In the genomic region with DNA sequence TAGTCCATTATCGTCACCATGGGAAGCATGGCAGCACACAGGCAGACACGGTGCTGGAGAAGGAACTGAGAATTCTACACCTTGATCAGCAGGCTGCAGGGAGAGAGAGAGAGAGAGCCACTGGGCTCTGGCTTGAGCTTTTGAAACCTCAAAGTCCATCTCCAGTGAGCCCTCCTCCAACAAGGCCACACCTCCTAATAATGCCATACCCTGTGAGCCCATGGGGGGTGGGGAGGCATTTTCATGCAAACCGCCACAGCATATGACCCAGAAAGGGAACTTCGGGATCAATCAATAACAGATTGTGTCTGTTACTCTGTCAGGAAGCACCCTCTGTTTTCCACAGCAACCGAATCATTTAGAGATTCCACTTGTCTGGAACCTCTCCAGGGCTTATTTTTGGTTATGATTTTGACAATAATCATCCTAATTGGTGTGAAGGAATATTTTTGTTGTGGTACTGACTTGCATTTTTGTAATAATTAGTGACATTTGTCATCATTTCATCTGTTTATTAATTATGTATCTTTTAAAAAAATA, we compare ENCODE assay signal across 17 mouse cellular contexts.
DNase-seq lines count a peak whose midpoint lies in the region; ATAC-seq and TF ChIP-seq lines count a peak whose summit lies in the region.
"Had no signal": no experiment of that assay in that cellular context is flagged by ENCODE, and none has a peak within 500 bp of the region (broad histone marks: within the 10 kb centered on the region; RNA-seq: fewer than 3 reads in every experiment).

No protein-coding gene starts in this region.

- no peaks in the 10 kb centered on the region for H3K9me3 ChIP-seq in intestine, embryonic 16.5 days (ENCODE audit: control insufficient read depth, low read length)
- H3K9me3 ChIP-seq in midbrain, postnatal 0 days (ENCODE audit: low read length) = no peaks in the 10 kb centered on the region
- H3K9me3 ChIP-seq: embryonic facial prominence, embryonic 10.5 days; forebrain, embryonic 13.5 days; heart, embryonic 12.5 days; hindbrain, embryonic 10.5 days had no signal

- peak; percentile 21; the same call in 1 of the 2 replicates for ATAC-seq in intestine, embryonic 16.5 days
- no peak for ATAC-seq in midbrain, postnatal 0 days (ENCODE audit: low FRiP score)
- ATAC-seq: forebrain, embryonic 13.5 days; forebrain, postnatal 0 days had no signal

- H3K4me3 ChIP-seq in intestine, embryonic 16.5 days (ENCODE audit: low read length) = no peak overlapping the region
- no peak overlapping the region for H3K4me3 ChIP-seq in midbrain, postnatal 0 days (ENCODE audit: low read depth, low read length)
- H3K4me3 ChIP-seq: embryonic facial prominence, embryonic 10.5 days; forebrain, embryonic 13.5 days; gastrocnemius, adult 2 months; heart, embryonic 12.5 days; hindbrain, embryonic 10.5 days had no signal

- 71% methylated on average over 5 of the region's 5 CpGs for WGBS in intestine, embryonic 16.5 days
- WGBS in midbrain, postnatal 0 days = 80% methylated on average over 5 of the region's 5 CpGs

- H3K27ac ChIP-seq in intestine, embryonic 16.5 days (ENCODE audit: low read length) = no peak overlapping the region
- no peak overlapping the region for H3K27ac ChIP-seq in midbrain, postnatal 0 days (ENCODE audit: low read depth, low read length)
- H3K27ac ChIP-seq: embryonic facial prominence, embryonic 10.5 days; forebrain, embryonic 13.5 days; gastrocnemius, adult 2 months; hindbrain, embryonic 10.5 days; hindbrain, embryonic 14.5 days had no signal

- H3K4me1 ChIP-seq in intestine, embryonic 16.5 days (ENCODE audit: control insufficient read depth, insufficient read depth, low read length) = peaks cover 13% of the 10 kb centered on the region
- no peaks in the 10 kb centered on the region for H3K4me1 ChIP-seq in midbrain, postnatal 0 days (ENCODE audit: insufficient read depth, low read length)
- H3K4me1 ChIP-seq: embryonic facial prominence, embryonic 10.5 days; forebrain, embryonic 13.5 days; heart, embryonic 12.5 days; hindbrain, embryonic 10.5 days had no signal

- H3K27me3 ChIP-seq in intestine, embryonic 16.5 days (replicated peaks; ENCODE audit: control insufficient read depth, insufficient read depth, low read length) = no peaks in the 10 kb centered on the region
- no peaks in the 10 kb centered on the region for H3K27me3 ChIP-seq in midbrain, postnatal 0 days (ENCODE audit: insufficient read depth, low read length)
- H3K27me3 ChIP-seq: forebrain, embryonic 13.5 days; heart, embryonic 12.5 days had no signal

- H3K4me2 ChIP-seq in intestine, embryonic 16.5 days (ENCODE audit: low read depth, low read length) = no peak overlapping the region
- no peak overlapping the region for H3K4me2 ChIP-seq in midbrain, postnatal 0 days (ENCODE audit: low read depth, low read length, poor library complexity, severe bottlenecking)
- H3K4me2 ChIP-seq: forebrain, embryonic 13.5 days; heart, embryonic 12.5 days; hindbrain, embryonic 14.5 days had no signal

- TF ChIP-seq CTCF in midbrain, postnatal 0 days (IDR thresholded peaks at IDR 0.05) = no peak

- no peak overlapping the region for H3K9ac ChIP-seq in intestine, embryonic 16.5 days (ENCODE audit: low read depth, low read length)
- no peak overlapping the region for H3K9ac ChIP-seq in midbrain, postnatal 0 days (replicated peaks; ENCODE audit: low read length, poor library complexity, severe bottlenecking)
- H3K9ac ChIP-seq: forebrain, embryonic 13.5 days; forebrain, postnatal 0 days; heart, embryonic 12.5 days; hindbrain, embryonic 14.5 days had no signal

- no peaks in the 10 kb centered on the region for H3K36me3 ChIP-seq in intestine, embryonic 16.5 days (ENCODE audit: control insufficient read depth, insufficient read depth, low read length)
- no peaks in the 10 kb centered on the region for H3K36me3 ChIP-seq in midbrain, postnatal 0 days (ENCODE audit: insufficient read depth, low read length)
- H3K36me3 ChIP-seq: embryonic facial prominence, embryonic 10.5 days; heart, embryonic 12.5 days; hindbrain, embryonic 10.5 days had no signal

- DNase-seq in layer of hippocampus, postnatal 36 days = peak; percentile 5 to 29
- DNase-seq in layer of hippocampus, adult 11-12 months (ENCODE audit: low spot score) = no peak
- peak; percentile 15 for DNase-seq in brain, adult 2 months (ENCODE audit: low read depth, low spot score)
- no peak for DNase-seq in adrenal gland, postnatal 36 days
- no peak for DNase-seq in midbrain, postnatal 0 days (ENCODE audit: low spot score)
- DNase-seq: adrenal gland, adult 8-10 months; cerebellum, adult 18-20 months; cerebellum, adult 9-11 months; forebrain, postnatal 0 days; gastrocnemius, adult 2 months; gastrocnemius, postnatal 25 days had no signal

Comparison
In these comparisons a context has a peak if more than half of its experiments do, and no peak if none do; other contexts are left out.
1. DNase-seq: peak in layer of hippocampus, postnatal 36 days (2 of 2) and brain, adult 2 months (single experiment); none in layer of hippocampus, adult 11-12 months (single experiment), adrenal gland, postnatal 36 days (0 of 2) and midbrain, postnatal 0 days (single experiment).